Mouse (Mus musculus): Measurements from ENCODE around the gene Dntt. TPM values are rescaled to one million over a fixed set of nuclear protein-coding genes. Genes with fewer than 3 reads are reported as not detected.

Dntt gene
- total RNA-seq (2014; rRNA removed) (not detected in 2 replicates), polyA plus RNA-seq (2015; fragmentation: Nextera tagmentation; extraction: Ambion mirVana) (0.27 and 0.32 TPM in 2 replicates)

GRCm38 (mm10) chr19:41029219-41029618, at the start of gene Dntt:
TSS of gene Dntt (plus strand) at chr19:41029275.
- H3K27me3 ChIP-seq (ENCODE audit: insufficient read depth, low read length): no peaks in the 10 kb centered on the region
- DNase-seq (ENCODE audit: low spot score) (no peak), ATAC-seq (ENCODE audit: low FRiP score) (no peak)
- H3K27ac ChIP-seq (ENCODE audit: low read depth, low read length): no peak within 1 kb of the TSS
- H3K9me3 ChIP-seq (ENCODE audit: low read length): no peaks in the 10 kb centered on the region
- no peaks in the 10 kb centered on the region for H3K36me3 ChIP-seq (ENCODE audit: insufficient read depth, low read length)
- H3K9ac ChIP-seq (replicated peaks; ENCODE audit: low read length, poor library complexity, severe bottlenecking): no peak within 1 kb of the TSS
- H3K4me1 ChIP-seq (ENCODE audit: insufficient read depth, low read length): no peaks in the 10 kb centered on the region
- TF ChIP-seq CTCF (IDR thresholded peaks at IDR 0.05): no peak
- no peak within 1 kb of the TSS for H3K4me3 ChIP-seq (ENCODE audit: low read depth, low read length)
- no peak within 1 kb of the TSS for H3K4me2 ChIP-seq (ENCODE audit: low read depth, low read length, poor library complexity, severe bottlenecking)
- 91% methylated on average over 6 of the region's 6 CpGs for WGBS

- no peaks in the 10 kb centered on the region for H3K9me3 ChIP-seq (ENCODE audit: low read length)
- no peak overlapping the region for H3K9ac ChIP-seq (replicated peaks; ENCODE audit: low read length, poor library complexity, severe bottlenecking)
- no peak overlapping the region for H3K27ac ChIP-seq (ENCODE audit: low read depth, low read length)
- 77% methylated on average over 5 of the region's 5 CpGs for WGBS
- ATAC-seq (ENCODE audit: low FRiP score) (no peak), DNase-seq (ENCODE audit: low spot score) (no peak)
- TF ChIP-seq CTCF (IDR thresholded peaks at IDR 0.05): no peak
- no peaks in the 10 kb centered on the region for H3K4me1 ChIP-seq (ENCODE audit: insufficient read depth, low read length)
- H3K36me3 ChIP-seq (ENCODE audit: insufficient read depth, low read length): no peaks in the 10 kb centered on the region
- H3K4me3 ChIP-seq (ENCODE audit: low read depth, low read length): no peak overlapping the region
- no peak overlapping the region for H3K4me2 ChIP-seq (ENCODE audit: low read depth, low read length, poor library complexity, severe bottlenecking)
- no peaks in the 10 kb centered on the region for H3K27me3 ChIP-seq (ENCODE audit: insufficient read depth, low read length)
Observed at GRCm38 (mm10) chr19:40980671-40981070, 48.4 kb upstream of the Dntt start.

GRCm38 (mm10) chr19:40984536-40984935, 44.5 kb upstream of the Dntt start:
- no peaks in the 10 kb centered on the region for H3K27me3 ChIP-seq (ENCODE audit: insufficient read depth, low read length)

GRCm38 (mm10) chr19:40988856-40989255, 40.2 kb upstream of the Dntt start:
- ATAC-seq (ENCODE audit: low FRiP score) (no peak), DNase-seq (ENCODE audit: low spot score) (no peak)
- Histone ChIP-seq H3K4me2 (ENCODE audit: low read depth, low read length, poor library complexity, severe bottlenecking) (no peak overlapping the region), H3K9me3 (ENCODE audit: low read length) (no peaks in the 10 kb centered on the region), H3K4me1 (ENCODE audit: insufficient read depth, low read length) (no peaks in the 10 kb centered on the region), H3K4me3 (ENCODE audit: low read depth, low read length) (no peak overlapping the region), H3K27ac (ENCODE audit: low read depth, low read length) (no peak overlapping the region), H3K27me3 (ENCODE audit: insufficient read depth, low read length) (no peaks in the 10 kb centered on the region), H3K36me3 (ENCODE audit: insufficient read depth, low read length) (no peaks in the 10 kb centered on the region), H3K9ac (replicated peaks; ENCODE audit: low read length, poor library complexity, severe bottlenecking) (no peak overlapping the region)
- no peak for TF ChIP-seq CTCF (IDR thresholded peaks at IDR 0.05)
- WGBS: 80% methylated on average over 5 of the region's 5 CpGs

More at GRCm38 (mm10) chr19:40984536-40984935, 44.5 kb upstream of the Dntt start:
- H3K4me1 ChIP-seq (ENCODE audit: insufficient read depth, low read length): no peaks in the 10 kb centered on the region
- H3K9me3 ChIP-seq (ENCODE audit: low read length): no peaks in the 10 kb centered on the region
- H3K27ac ChIP-seq (ENCODE audit: low read depth, low read length): no peak overlapping the region
- no peak overlapping the region for H3K4me2 ChIP-seq (ENCODE audit: low read depth, low read length, poor library complexity, severe bottlenecking)
- H3K9ac ChIP-seq (replicated peaks; ENCODE audit: low read length, poor library complexity, severe bottlenecking): no peak overlapping the region
- no peaks in the 10 kb centered on the region for H3K36me3 ChIP-seq (ENCODE audit: insufficient read depth, low read length)
- no peak for TF ChIP-seq CTCF (IDR thresholded peaks at IDR 0.05)
- no peak overlapping the region for H3K4me3 ChIP-seq (ENCODE audit: low read depth, low read length)
- ATAC-seq (ENCODE audit: low FRiP score): no peak
- WGBS: 85% methylated on average over 1 of the region's 1 CpGs
- no peak for DNase-seq (ENCODE audit: low spot score)

- Histone ChIP-seq H3K9ac (replicated peaks; ENCODE audit: low read length, poor library complexity, severe bottlenecking) (no peak overlapping the region), H3K4me3 (ENCODE audit: low read depth, low read length) (no peak overlapping the region), H3K36me3 (ENCODE audit: insufficient read depth, low read length) (no peaks in the 10 kb centered on the region), H3K4me1 (ENCODE audit: insufficient read depth, low read length) (no peaks in the 10 kb centered on the region), H3K27ac (ENCODE audit: low read depth, low read length) (no peak overlapping the region), H3K4me2 (ENCODE audit: low read depth, low read length, poor library complexity, severe bottlenecking) (no peak overlapping the region), H3K27me3 (ENCODE audit: insufficient read depth, low read length) (no peaks in the 10 kb centered on the region), H3K9me3 (ENCODE audit: low read length) (no peaks in the 10 kb centered on the region)
- 85% methylated on average over 9 of the region's 9 CpGs for WGBS
- TF ChIP-seq CTCF (IDR thresholded peaks at IDR 0.05): no peak
- DNase-seq (ENCODE audit: low spot score): no peak
- ATAC-seq (ENCODE audit: low FRiP score): no peak
Observed at GRCm38 (mm10) chr19:40989961-40990600, 39.0 kb upstream of the Dntt start.

- H3K4me1 ChIP-seq (ENCODE audit: insufficient read depth, low read length): no peaks in the 10 kb centered on the region
- no peak overlapping the region for H3K4me2 ChIP-seq (ENCODE audit: low read depth, low read length, poor library complexity, severe bottlenecking)
- WGBS: 93% methylated on average over 17 of the region's 17 CpGs
- no peaks in the 10 kb centered on the region for H3K27me3 ChIP-seq (ENCODE audit: insufficient read depth, low read length)
- no peak for TF ChIP-seq CTCF (IDR thresholded peaks at IDR 0.05)
- H3K9ac ChIP-seq (replicated peaks; ENCODE audit: low read length, poor library complexity, severe bottlenecking): no peak overlapping the region
- no peaks in the 10 kb centered on the region for H3K9me3 ChIP-seq (ENCODE audit: low read length)
- no peak overlapping the region for H3K27ac ChIP-seq (ENCODE audit: low read depth, low read length)
- no peak for ATAC-seq (ENCODE audit: low FRiP score)
- no peak for DNase-seq (ENCODE audit: low spot score)
- H3K36me3 ChIP-seq (ENCODE audit: insufficient read depth, low read length): no peaks in the 10 kb centered on the region
- H3K4me3 ChIP-seq (ENCODE audit: low read depth, low read length): no peak overlapping the region
Observed at GRCm38 (mm10) chr19:40990781-40991343, 38.2 kb upstream of the Dntt start.
